Mouse (Mus musculus) erythroblast, embryonic 14.5 days (primary cell): Measurements from ENCODE around the gene Txk.

Experiments
- GATA1 ChIP-seq: IDR thresholded peaks from 2 replicates; pipeline ENCODE4 v1.6.1; 2012; ENCODE audit warnings: low read length, inconsistent platforms, mixed read lengths
- TAL1 ChIP-seq: IDR thresholded peaks from 3 replicates; pipeline ENCODE4 v1.6.1; 2012; ENCODE audit warnings: low read length, inconsistent platforms, mixed read lengths

- TF ChIP-seq GATA1 = no peak
- TF ChIP-seq TAL1 = no peak
Observed at GRCm38 (mm10) chr5:72690516-72690915, 62.1 kb downstream of the Txk start.
